Mouse (Mus musculus) embryonic facial prominence, embryonic 14.5 days (tissue): ENCODE measurements around the gene Ccr4. TPM values are rescaled to one million over a fixed set of nuclear protein-coding genes. Genes with fewer than 3 reads are reported as not detected.

Experiments
- ATAC-seq: fragments of 200-750 bp; cut with Nextera tagmentation; 2 replicates; pipeline ENCODE4 v1.8.0; 2017; ENCODE audit warnings: low read depth, moderate number of reproducible peaks, moderate TSS enrichment
- DNase-seq: peaks from one replicate; pipeline ENCODE4 v3.0.0-alpha.2; 2015; ENCODE audit warnings: low spot score
- H3K27ac ChIP-seq: fragments of 300-500 bp; sonication (generic); replicated peaks from 2 replicates; pipeline ENCODE4 v1.5.1; 2014; ENCODE audit warnings: low read depth, mild to moderate bottlenecking, low read length, moderate library complexity
- H3K27me3 ChIP-seq: fragments of 300-500 bp; sonication (generic); replicated peaks from 2 replicates; pipeline ENCODE4 v1.6.1; 2014; ENCODE audit warnings: low read length; ENCODE audit not compliant: control insufficient read depth, insufficient read depth
- H3K36me3 ChIP-seq: fragments of 300-500 bp; sonication (generic); 2 replicates; pipeline ENCODE4 v1.6.1; 2014; ENCODE audit warnings: low read length, mixed read lengths; ENCODE audit not compliant: control insufficient read depth, insufficient read depth
- H3K4me1 ChIP-seq: fragments of 300-500 bp; sonication (generic); 2 replicates; pipeline ENCODE4 v1.6.1; 2014; ENCODE audit warnings: antibody characterized with exemption, low read length; ENCODE audit not compliant: control insufficient read depth, insufficient read depth
- H3K4me2 ChIP-seq: fragments of 300-500 bp; sonication (generic); 2 replicates; pipeline ENCODE4 v1.6.1; 2014; ENCODE audit warnings: low read depth, mild to moderate bottlenecking, low read length, moderate library complexity, mixed read lengths
- H3K4me3 ChIP-seq: fragments of 300-500 bp; sonication (generic); 2 replicates; pipeline ENCODE4 v1.5.1; 2014; ENCODE audit warnings: low read depth, mild to moderate bottlenecking, low read length
- H3K9ac ChIP-seq: fragments of 300-500 bp; sonication (generic); 2 replicates; pipeline ENCODE4 v1.6.1; 2014; ENCODE audit warnings: low read depth, mild to moderate bottlenecking, low read length, moderate library complexity, mixed read lengths
- H3K9me3 ChIP-seq: fragments of 300-500 bp; sonication (generic); 2 replicates; pipeline ENCODE4 v1.6.1; 2016; ENCODE audit warnings: low read length; ENCODE audit not compliant: control insufficient read depth
- WGBS: fragments of 180-500 bp; shearing (Covaris S2); extraction: QIAGEN DNeasy Blood & Tissue Kit; methylation state at CpG from one replicate; pipeline ENCODE4 v1.1.7; 2014; 5-methylcytosine and 5-hydroxymethylcytosine counted together
- polyA plus RNA-seq: library from polyadenylated mRNA; unstranded; fragments of >200 nt; fragmentation: Nextera tagmentation; extraction: Ambion mirVana; gene quantifications from 2 replicates; pipeline ENCODE4 v1.2.1, GENCODE M21; 2014

The Ccr4 gene
- polyA plus RNA-seq, 1 experiment from 2014 or later: 0.75 TPM

- DNase-seq (no peak), ATAC-seq (no peak)
- Histone ChIP-seq H3K36me3 (0 out of 2 replicates have a peak, but pooled peaks cover 11% of the 10 kb centered on the region), H3K27me3 (no peaks in the 10 kb centered on the region), H3K9ac (no peak overlapping the region), H3K4me3 (no peak overlapping the region), H3K4me1 (no peaks in the 10 kb centered on the region), H3K27ac (no peak overlapping the region), H3K4me2 (no peak overlapping the region), H3K9me3 (no peaks in the 10 kb centered on the region)
- WGBS: 88% methylated on average over 6 of the region's 6 CpGs
Measured at GRCm38 (mm10) chr9:114452418-114452817, 52.3 kb downstream of the Ccr4 start.

- H3K27ac ChIP-seq: no peak overlapping the region
- no peaks in the 10 kb centered on the region for H3K4me1 ChIP-seq
- no peak for DNase-seq
- H3K36me3 ChIP-seq: 0 out of 2 replicates have a peak, but pooled peaks cover 11% of the 10 kb centered on the region
- 84% methylated on average over 7 of the region's 7 CpGs for WGBS
- no peak for ATAC-seq
- no peak overlapping the region for H3K4me2 ChIP-seq
- no peak overlapping the region for H3K9ac ChIP-seq
- H3K27me3 ChIP-seq: no peaks in the 10 kb centered on the region
- no peak overlapping the region for H3K4me3 ChIP-seq
- H3K9me3 ChIP-seq: no peaks in the 10 kb centered on the region
Measured at GRCm38 (mm10) chr9:114451615-114452014, 53.1 kb downstream of the Ccr4 start.

DNA sequence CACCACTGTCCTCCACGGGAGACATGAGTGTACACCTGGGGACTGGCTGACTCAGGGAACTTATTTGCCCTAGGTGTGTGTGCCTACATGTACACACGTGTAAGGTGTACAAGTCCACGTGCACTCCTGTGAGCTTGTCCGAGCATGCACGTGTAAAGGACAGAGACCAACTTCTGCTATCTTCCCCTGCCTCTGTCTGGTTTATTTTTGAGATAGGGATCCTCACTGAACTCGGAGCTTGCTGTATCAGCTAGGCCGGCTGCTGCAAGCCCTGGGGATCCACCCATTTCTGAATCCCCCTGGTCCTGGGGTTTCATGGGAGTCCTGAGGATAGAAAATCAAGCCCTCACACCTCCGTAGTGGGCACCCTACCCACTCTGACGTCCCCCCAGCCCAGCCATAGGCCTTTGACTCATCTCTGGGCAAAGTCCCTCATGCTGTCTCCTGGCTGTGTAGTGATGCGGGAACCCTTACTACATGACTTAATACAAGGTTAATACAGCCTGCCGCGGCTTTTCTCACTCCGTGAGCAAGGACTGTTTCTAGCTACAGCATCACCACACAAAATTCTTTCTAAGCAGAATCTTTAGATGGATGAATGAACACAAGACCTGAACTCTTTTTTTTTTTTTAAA is 55.5 kb downstream of the Ccr4 start:
- WGBS: 88% methylated on average over 13 of the region's 13 CpGs
- ATAC-seq (no peak), DNase-seq (no peak)
- Histone ChIP-seq H3K4me1 (no peaks in the 10 kb centered on the region), H3K4me3 (no peak overlapping the region), H3K36me3 (0 out of 2 replicates have a peak, but pooled peaks cover 4% of the 10 kb centered on the region), H3K9ac (no peak overlapping the region), H3K27ac (no peak overlapping the region), H3K4me2 (no peak overlapping the region), H3K9me3 (no peaks in the 10 kb centered on the region), H3K27me3 (no peaks in the 10 kb centered on the region)

DNA sequence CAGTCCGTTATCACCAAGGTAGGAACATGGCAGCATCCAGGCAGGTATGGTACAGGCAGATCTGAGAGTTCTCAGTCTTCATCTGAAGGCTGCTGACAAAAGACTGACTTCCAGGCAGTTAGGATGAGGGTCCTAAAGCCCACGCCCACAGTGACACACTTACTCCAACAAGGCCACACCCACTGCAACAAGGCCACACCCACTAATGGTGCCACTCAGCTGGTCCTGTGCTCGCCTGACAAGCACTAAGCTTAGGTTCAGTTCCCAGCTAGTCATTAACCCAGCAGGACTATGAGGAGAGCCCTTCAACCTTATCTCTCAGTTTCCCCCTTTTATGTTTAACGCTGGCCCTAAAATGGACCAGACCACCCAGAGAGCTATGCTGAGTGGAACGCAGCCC is 56.0 kb downstream of the Ccr4 start:
- ATAC-seq: no peak
- Histone ChIP-seq H3K27ac (no peak overlapping the region), H3K4me1 (no peaks in the 10 kb centered on the region), H3K36me3 (0 out of 2 replicates have a peak, but pooled peaks cover 4% of the 10 kb centered on the region), H3K4me2 (no peak overlapping the region), H3K27me3 (no peaks in the 10 kb centered on the region), H3K9me3 (no peaks in the 10 kb centered on the region), H3K9ac (no peak overlapping the region), H3K4me3 (no peak overlapping the region)
- WGBS: 80% methylated on average over 5 of the region's 5 CpGs
- DNase-seq: no peak

GRCm38 (mm10) chr9:114446887-114447286 is 57.8 kb downstream of the Ccr4 start:
- H3K9ac ChIP-seq: no peak overlapping the region
- H3K27me3 ChIP-seq: no peaks in the 10 kb centered on the region
- DNase-seq (no peak), ATAC-seq (no peak)
- 90% methylated on average over 8 of the region's 8 CpGs for WGBS
- no peak overlapping the region for H3K4me3 ChIP-seq
- no peaks in the 10 kb centered on the region for H3K9me3 ChIP-seq
- no peak overlapping the region for H3K27ac ChIP-seq
- H3K4me1 ChIP-seq: no peaks in the 10 kb centered on the region
- peaks cover 13% of the 10 kb centered on the region; the same call in 1 of the 2 replicates for H3K36me3 ChIP-seq
- H3K4me2 ChIP-seq: no peak overlapping the region

DNA sequence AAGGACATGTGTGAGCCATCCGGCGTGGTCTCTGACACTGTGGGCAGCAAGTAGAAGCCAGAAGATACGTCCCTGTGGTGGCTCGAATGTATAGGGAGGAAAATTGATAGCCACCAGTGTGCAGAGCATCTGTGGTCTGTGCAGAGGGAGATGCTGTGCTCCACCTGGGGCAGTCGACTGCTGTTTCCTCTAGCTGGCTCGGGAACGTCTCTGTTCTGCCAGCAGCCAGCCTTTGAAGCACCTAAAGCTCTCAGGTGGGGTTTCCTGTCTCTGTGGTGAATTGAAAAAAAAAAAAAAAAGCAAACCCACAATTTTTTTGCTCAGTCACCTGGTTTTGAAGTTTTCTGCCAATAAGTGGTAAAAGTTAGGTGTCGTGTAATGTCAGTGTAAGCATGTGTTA is 61.4 kb downstream of the Ccr4 start:
- Histone ChIP-seq H3K36me3 (peaks cover 14% of the 10 kb centered on the region; the same call in 1 of the 2 replicates), H3K27ac (no peak overlapping the region), H3K4me3 (no peak overlapping the region), H3K4me2 (no peak overlapping the region), H3K27me3 (no peaks in the 10 kb centered on the region), H3K4me1 (no peaks in the 10 kb centered on the region), H3K9ac (no peak overlapping the region), H3K9me3 (no peaks in the 10 kb centered on the region)
- DNase-seq (no peak), ATAC-seq (no peak)
- 87% methylated on average over 8 of the region's 8 CpGs for WGBS

- Histone ChIP-seq H3K9ac (no peak overlapping the region), H3K4me3 (no peak overlapping the region), H3K4me1 (no peaks in the 10 kb centered on the region), H3K27me3 (no peaks in the 10 kb centered on the region), H3K9me3 (no peaks in the 10 kb centered on the region), H3K36me3 (peaks cover 15% of the 10 kb centered on the region; the same call in 1 of the 2 replicates), H3K4me2 (no peak overlapping the region), H3K27ac (no peak overlapping the region)
- 84% methylated on average over 9 of the region's 9 CpGs for WGBS
- ATAC-seq (no peak), DNase-seq (no peak)
Measured at GRCm38 (mm10) chr9:114442893-114443292, 61.8 kb downstream of the Ccr4 start.

DNA sequence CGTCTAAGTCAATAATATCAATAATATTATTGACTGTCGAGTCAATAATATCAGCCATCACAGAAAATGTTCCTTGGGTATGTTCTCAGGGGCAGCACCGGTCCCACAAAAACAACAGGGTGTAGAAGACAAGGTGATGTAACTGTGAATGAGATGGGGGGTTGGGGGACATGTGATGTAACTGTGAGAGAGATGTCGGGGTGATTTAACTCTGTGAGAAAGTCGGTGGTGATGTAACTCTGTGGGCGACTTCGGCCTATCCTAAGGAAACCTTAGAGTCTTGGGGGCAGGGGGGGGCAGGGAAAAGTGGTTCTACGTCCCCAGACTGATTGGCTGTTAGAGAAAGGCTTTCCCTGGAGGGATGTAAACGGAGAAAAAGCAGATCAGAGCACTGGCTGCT is 62.5 kb downstream of the Ccr4 start:
- H3K4me3 ChIP-seq: no peak overlapping the region
- WGBS: 89% methylated on average over 9 of the region's 9 CpGs
- no peak overlapping the region for H3K27ac ChIP-seq
- ATAC-seq (no peak), DNase-seq (no peak)
- no peaks in the 10 kb centered on the region for H3K4me1 ChIP-seq
- H3K36me3 ChIP-seq: peaks cover 22% of the 10 kb centered on the region; the same call in 1 of the 2 replicates
- no peak overlapping the region for H3K9ac ChIP-seq
- H3K4me2 ChIP-seq: no peak overlapping the region
- H3K27me3 ChIP-seq: no peaks in the 10 kb centered on the region
- H3K9me3 ChIP-seq: no peaks in the 10 kb centered on the region

GRCm38 (mm10) chr9:114440548-114440947 is 64.2 kb downstream of the Ccr4 start:
- no peaks in the 10 kb centered on the region for H3K27me3 ChIP-seq
- WGBS: 81% methylated on average over 10 of the region's 10 CpGs
- no peak overlapping the region for H3K27ac ChIP-seq
- DNase-seq: no peak
- H3K9me3 ChIP-seq: 0 out of 2 replicates have a peak, but pooled peaks cover 4% of the 10 kb centered on the region
- H3K4me1 ChIP-seq: no peaks in the 10 kb centered on the region
- no peak for ATAC-seq
- peaks cover 25% of the 10 kb centered on the region; the same call in 1 of the 2 replicates for H3K36me3 ChIP-seq
- H3K4me2 ChIP-seq: no peak overlapping the region
- no peak overlapping the region for H3K9ac ChIP-seq
- H3K4me3 ChIP-seq: no peak overlapping the region
